Mouse (Mus musculus): ENCODE data around the gene Cdc20b.

DNA sequence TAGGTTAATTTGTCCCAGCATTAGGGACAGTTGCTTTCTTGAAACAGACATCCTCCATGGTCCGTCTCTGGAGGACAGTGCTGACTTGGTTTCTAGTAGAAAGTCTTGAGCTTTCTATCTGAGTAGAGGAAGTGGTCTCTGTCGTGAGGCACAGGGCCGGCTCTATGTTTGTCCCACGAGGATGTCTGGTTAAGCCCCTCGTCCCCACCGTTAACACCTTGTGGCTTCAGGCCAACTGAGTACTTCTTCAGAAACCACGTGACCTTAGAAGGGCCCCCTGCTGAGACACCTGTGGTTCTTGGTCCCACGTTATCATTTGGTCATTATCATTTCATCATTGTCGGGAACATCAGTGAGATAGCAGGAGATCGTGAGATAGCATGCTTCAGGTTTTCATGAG lies 66.9 kb downstream of the Cdc20b start:
- TF ChIP-seq EP300 (IDR thresholded peaks at IDR 0.05) (no peak), CTCF (IDR thresholded peaks at IDR 0.05) (no peak)

Data from lung, postnatal 0 days (tissue).